Mouse (Mus musculus) brown adipose tissue, adult 24 weeks (tissue): ENCODE results near the gene Lekr1. TPM values are rescaled to one million over a fixed set of nuclear protein-coding genes. Genes with fewer than 3 reads are reported as not detected.

Experiments
- H3K27ac ChIP-seq: fragments of 200-500 bp; replicated peaks from 2 replicates; pipeline ENCODE4 v1.5.1; 2012; ENCODE audit warnings: low read depth, mild to moderate bottlenecking, low read length
- H3K4me1 ChIP-seq: fragments of 200-500 bp; 2 replicates; pipeline ENCODE4 v1.6.1; 2012; ENCODE audit warnings: low read length, mixed read lengths; ENCODE audit not compliant: control insufficient read depth, insufficient read depth, insufficient read length
- H3K4me3 ChIP-seq: fragments of 200-500 bp; 2 replicates; pipeline ENCODE4 v1.5.1; 2012; ENCODE audit warnings: low read depth, mild to moderate bottlenecking, low read length, moderate library complexity; ENCODE audit not compliant: insufficient read depth
- polyA plus RNA-seq: library from polyadenylated mRNA; stranded (reverse); fragments of >200 nt; gene quantifications from 2 replicates; pipeline ENCODE4 v1.2.4, GENCODE M21; 2012; ENCODE audit not compliant: missing spikeins, insufficient read depth, insufficient read length

Gene Lekr1
- polyA plus RNA-seq, 1 experiment = 7.6 TPM

GRCm38 (mm10) chr3:65853746-65854145, 187.7 kb downstream of the Lekr1 start:
- peaks cover 10% of the 10 kb centered on the region; the same call in 1 of the 2 replicates for H3K4me1 ChIP-seq
- peak overlapping the region; percentile 74 for H3K27ac ChIP-seq
- H3K4me3 ChIP-seq = no peak overlapping the region

GRCm38 (mm10) chr3:65855521-65855920, 189.5 kb downstream of the Lekr1 start:
- no peak overlapping the region for H3K4me3 ChIP-seq

GRCm38 (mm10) chr3:65858118-65858517, 192.1 kb downstream of the Lekr1 start:
- peak overlapping the region; percentile 82 for H3K27ac ChIP-seq
- no peak overlapping the region for H3K4me3 ChIP-seq
- peaks cover 17% of the 10 kb centered on the region for H3K4me1 ChIP-seq

More at GRCm38 (mm10) chr3:65855521-65855920, 189.5 kb downstream of the Lekr1 start:
- H3K27ac ChIP-seq = no peak overlapping the region
- peaks cover 10% of the 10 kb centered on the region; the same call in 1 of the 2 replicates for H3K4me1 ChIP-seq

GRCm38 (mm10) chr3:65858741-65859348, 192.8 kb downstream of the Lekr1 start:
- Histone ChIP-seq H3K4me3 (no peak overlapping the region), H3K4me1 (peaks cover 17% of the 10 kb centered on the region), H3K27ac (peak overlapping the region; percentile 82)

GRCm38 (mm10) chr3:65859750-65860149, 193.7 kb downstream of the Lekr1 start:
- Histone ChIP-seq H3K4me3 (no peak overlapping the region), H3K4me1 (peaks cover 13% of the 10 kb centered on the region)

GRCm38 (mm10) chr3:65860903-65861302, 194.9 kb downstream of the Lekr1 start:
- no peak overlapping the region for H3K4me3 ChIP-seq
- H3K27ac ChIP-seq = peak overlapping the region; percentile 65
- peaks cover 13% of the 10 kb centered on the region for H3K4me1 ChIP-seq

More at GRCm38 (mm10) chr3:65859750-65860149, 193.7 kb downstream of the Lekr1 start:
- peak overlapping the region; percentile 25; the same call in 1 of the 2 replicates for H3K27ac ChIP-seq

- Histone ChIP-seq H3K27ac (peak overlapping the region; percentile 65), H3K4me1 (peaks cover 13% of the 10 kb centered on the region), H3K4me3 (no peak overlapping the region)
These were observed 195.4 kb downstream of the Lekr1 start for GRCm38 (mm10) chr3:65861471-65861881.

- H3K4me1 ChIP-seq = peaks cover 7% of the 10 kb centered on the region
- H3K4me3 ChIP-seq = peak overlapping the region; percentile 30
- H3K27ac ChIP-seq = peak overlapping the region; percentile 40
These were observed 197.3 kb downstream of the Lekr1 start for GRCm38 (mm10) chr3:65863297-65863696.

- peak overlapping the region; percentile 30 for H3K4me3 ChIP-seq
- H3K27ac ChIP-seq = peak overlapping the region; percentile 40; the same call in 1 of the 2 replicates
These were observed 197.8 kb downstream of the Lekr1 start for GRCm38 (mm10) chr3:65863762-65864377.

GRCm38 (mm10) chr3:65868931-65869330, 202.9 kb downstream of the Lekr1 start:
- H3K27ac ChIP-seq = no peak overlapping the region
- peaks cover 18% of the 10 kb centered on the region for H3K4me1 ChIP-seq
- H3K4me3 ChIP-seq = no peak overlapping the region

More at GRCm38 (mm10) chr3:65863762-65864377, 197.8 kb downstream of the Lekr1 start:
- peaks cover 7% of the 10 kb centered on the region for H3K4me1 ChIP-seq

GRCm38 (mm10) chr3:65869724-65870123, 203.7 kb downstream of the Lekr1 start:
- Histone ChIP-seq H3K4me3 (no peak overlapping the region), H3K4me1 (peaks cover 18% of the 10 kb centered on the region), H3K27ac (no peak overlapping the region)

GRCm38 (mm10) chr3:65871188-65871603, 205.2 kb downstream of the Lekr1 start:
- Histone ChIP-seq H3K27ac (peak overlapping the region; percentile 10; the same call in 1 of the 2 replicates), H3K4me3 (no peak overlapping the region), H3K4me1 (peaks cover 18% of the 10 kb centered on the region)

- no peak overlapping the region for H3K4me3 ChIP-seq
- no peak overlapping the region for H3K27ac ChIP-seq
- peaks cover 18% of the 10 kb centered on the region for H3K4me1 ChIP-seq
These were observed 205.7 kb downstream of the Lekr1 start for GRCm38 (mm10) chr3:65871609-65872272.

GRCm38 (mm10) chr3:65873093-65873830, 207.2 kb downstream of the Lekr1 start:
- H3K4me1 ChIP-seq = peaks cover 18% of the 10 kb centered on the region
- 0 out of 2 replicates have a peak overlapping the region, but pooled peaks have one; percentile 15 for H3K27ac ChIP-seq
- H3K4me3 ChIP-seq = no peak overlapping the region
